Mouse (Mus musculus) stomach, embryonic 14.5 days (tissue): ENCODE results near the gene Ermp1. TPM values are rescaled to one million over a fixed set of nuclear protein-coding genes. Genes with fewer than 3 reads are reported as not detected.

Experiments used
- ATAC-seq: fragments of 200-750 bp; cut with Nextera tagmentation; 2 replicates; pipeline ENCODE4 v1.8.0; 2017; ENCODE audit warnings: low read depth, moderate TSS enrichment; ENCODE audit not compliant: insufficient number of reproducible peaks, insufficient read depth, low FRiP score
- H3K27ac ChIP-seq: fragments of 300-500 bp; sonication (generic); 2 replicates; pipeline ENCODE4 v1.5.1; 2014; ENCODE audit warnings: mild to moderate bottlenecking, low read length, moderate library complexity, mixed read lengths
- H3K27me3 ChIP-seq: fragments of 300-500 bp; sonication (generic); 2 replicates; pipeline ENCODE4 v1.6.1; 2014; ENCODE audit warnings: low read length, control low read depth, mixed read lengths; ENCODE audit not compliant: control insufficient read depth, insufficient read depth
- H3K36me3 ChIP-seq: fragments of 300-500 bp; sonication (generic); 2 replicates; pipeline ENCODE4 v1.6.1; 2014; ENCODE audit warnings: mild to moderate bottlenecking, control low read depth, low read length, moderate library complexity, mixed read lengths; ENCODE audit not compliant: control insufficient read depth, insufficient read depth
- H3K4me1 ChIP-seq: fragments of 300-500 bp; sonication (generic); 2 replicates; pipeline ENCODE4 v1.6.1; 2014; ENCODE audit warnings: low read length, control low read depth, mixed read lengths; ENCODE audit not compliant: control insufficient read depth, insufficient read depth
- H3K4me2 ChIP-seq: fragments of 300-500 bp; sonication (generic); replicated peaks from 2 replicates; pipeline ENCODE4 v1.6.1; 2014; ENCODE audit warnings: low read depth, low read length, control low read depth
- H3K4me3 ChIP-seq: fragments of 300-500 bp; sonication (generic); 2 replicates; pipeline ENCODE4 v1.5.1; 2014; ENCODE audit warnings: low read depth, low read length, control low read depth
- H3K9ac ChIP-seq: fragments of 300-500 bp; sonication (generic); replicated peaks from 2 replicates; pipeline ENCODE4 v1.6.1; 2014; ENCODE audit warnings: low read depth, mild to moderate bottlenecking, control low read depth, low read length, moderate library complexity, mixed read lengths
- H3K9me3 ChIP-seq: fragments of 300-500 bp; sonication (generic); 2 replicates; pipeline ENCODE4 v1.6.1; 2016; ENCODE audit warnings: low read depth, low read length, control low read depth; ENCODE audit not compliant: control insufficient read depth
- WGBS: fragments of 180-500 bp; shearing (Covaris S2); extraction: QIAGEN DNeasy Blood & Tissue Kit; methylation state at CpG from one replicate; pipeline ENCODE4 v1.1.7; 2014; 5-methylcytosine and 5-hydroxymethylcytosine counted together
- polyA plus RNA-seq: library from polyadenylated mRNA; unstranded; fragments of >200 nt; fragmentation: Nextera tagmentation; extraction: Ambion mirVana; gene quantifications from 2 replicates; pipeline ENCODE4 v1.2.1, GENCODE M21; 2014

Gene Ermp1
- polyA plus RNA-seq, 1 experiment from 2014 or later = 11.6 TPM

DNA sequence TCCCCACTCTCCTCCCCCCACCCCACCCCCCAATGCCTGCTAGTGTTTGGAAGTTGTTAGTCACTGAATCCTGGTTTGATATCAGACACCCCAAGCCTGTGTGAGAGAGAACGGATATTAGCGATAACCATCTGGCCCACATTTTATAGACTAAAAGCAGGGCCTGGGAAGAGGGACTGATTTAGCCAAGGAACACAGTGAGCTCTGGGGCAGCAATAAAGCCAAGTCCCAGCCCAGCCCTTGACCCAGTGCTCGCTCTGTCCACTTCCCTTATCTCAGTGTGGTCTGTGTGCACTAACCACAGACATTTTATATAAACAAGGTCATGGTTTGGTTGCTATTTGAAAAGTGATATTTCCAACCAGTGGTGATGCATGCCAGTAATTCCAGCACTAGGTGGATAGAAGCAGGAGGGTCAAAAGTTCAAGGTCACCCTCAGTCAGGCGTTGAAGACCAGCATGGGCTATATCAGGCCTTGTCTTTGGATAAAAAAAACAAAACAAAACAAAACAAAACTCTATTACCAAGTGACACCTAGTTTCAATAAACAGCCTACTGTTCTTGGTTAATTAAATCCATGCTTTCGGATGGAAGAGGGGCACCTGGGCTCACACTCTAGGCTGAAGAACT, 18.9 kb upstream of the Ermp1 start:
- no peak overlapping the region for H3K9ac ChIP-seq
- no peak overlapping the region for H3K4me3 ChIP-seq
- ATAC-seq = no peak
- WGBS = 54% methylated on average over 5 of the region's 5 CpGs
- no peaks in the 10 kb centered on the region for H3K9me3 ChIP-seq
- no peaks in the 10 kb centered on the region for H3K27me3 ChIP-seq
- H3K4me2 ChIP-seq = no peak overlapping the region
- H3K27ac ChIP-seq = no peak overlapping the region
- H3K4me1 ChIP-seq = no peaks in the 10 kb centered on the region
- no peaks in the 10 kb centered on the region for H3K36me3 ChIP-seq

DNA sequence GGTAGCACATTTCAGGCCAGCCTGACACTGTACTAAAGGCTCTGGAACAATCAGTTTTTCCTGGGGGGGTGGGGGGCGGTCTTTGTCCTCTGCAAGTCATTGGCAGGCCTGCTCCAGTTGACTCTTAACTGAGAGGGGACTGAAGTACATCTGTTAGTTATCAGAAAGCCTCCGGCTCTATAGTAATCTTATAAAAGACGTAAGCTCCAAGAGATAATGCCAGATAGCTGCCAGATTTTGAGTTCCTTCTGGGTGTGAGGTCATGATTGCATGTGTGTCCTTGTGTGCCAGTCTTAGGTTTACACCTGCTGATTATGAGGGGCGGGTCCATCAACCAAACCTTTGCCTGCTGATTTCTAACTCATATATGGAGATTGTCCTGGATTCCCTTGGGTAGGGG, 17.9 kb upstream of the Ermp1 start:
- Histone ChIP-seq H3K9ac (no peak overlapping the region), H3K36me3 (no peaks in the 10 kb centered on the region), H3K4me2 (no peak overlapping the region), H3K27ac (no peak overlapping the region), H3K4me3 (no peak overlapping the region), H3K27me3 (no peaks in the 10 kb centered on the region), H3K4me1 (no peaks in the 10 kb centered on the region), H3K9me3 (no peaks in the 10 kb centered on the region)
- WGBS = 83% methylated on average over 4 of the region's 4 CpGs
- no peak for ATAC-seq

DNA sequence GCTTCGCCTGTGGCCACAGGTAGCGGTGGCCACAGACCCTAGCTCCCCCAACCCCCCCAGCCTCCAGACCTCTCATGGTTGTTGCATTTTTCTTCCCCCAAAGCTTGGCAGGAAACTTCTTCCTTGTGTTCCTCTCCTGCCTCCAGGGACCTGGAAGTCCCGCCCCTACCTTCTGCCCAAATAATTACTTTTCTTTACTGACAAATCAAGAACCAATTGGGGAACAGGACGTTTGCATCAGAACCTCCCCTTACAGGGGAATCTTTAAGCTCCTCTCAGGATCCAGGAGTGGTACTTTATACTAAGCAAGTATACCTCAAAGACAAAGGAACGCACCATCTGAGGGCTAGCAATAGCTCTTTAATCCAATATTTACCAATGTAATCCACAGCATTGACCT, 16.7 kb upstream of the Ermp1 start:
- WGBS = 76% methylated on average over 5 of the region's 5 CpGs
- no peak overlapping the region for H3K4me2 ChIP-seq
- no peak overlapping the region for H3K27ac ChIP-seq
- no peaks in the 10 kb centered on the region for H3K4me1 ChIP-seq
- no peaks in the 10 kb centered on the region for H3K27me3 ChIP-seq
- no peak overlapping the region for H3K9ac ChIP-seq
- H3K4me3 ChIP-seq = no peak overlapping the region
- H3K36me3 ChIP-seq = no peaks in the 10 kb centered on the region
- ATAC-seq = no peak
- no peaks in the 10 kb centered on the region for H3K9me3 ChIP-seq

DNA sequence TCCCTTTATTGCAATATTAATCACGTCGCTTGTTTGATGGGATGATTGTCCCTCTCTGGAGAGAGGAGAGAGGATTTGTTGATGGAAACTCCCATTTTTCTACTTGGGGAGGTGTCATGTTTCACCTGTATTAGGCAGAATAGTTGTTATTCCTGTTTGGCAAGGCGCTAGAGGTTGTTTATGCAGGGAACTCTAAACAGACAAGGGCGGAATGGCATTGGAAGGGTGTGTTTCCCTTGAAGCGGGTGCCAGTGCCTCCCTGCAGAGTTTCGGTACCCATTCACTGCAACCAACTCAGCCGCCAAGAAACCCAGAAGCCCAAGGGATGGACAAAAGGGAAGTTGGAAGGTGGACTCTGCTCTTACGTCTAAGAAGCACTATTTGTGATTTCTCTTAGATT, 15.6 kb upstream of the Ermp1 start:
- H3K4me3 ChIP-seq = no peak overlapping the region
- H3K27me3 ChIP-seq = no peaks in the 10 kb centered on the region
- no peak for ATAC-seq
- H3K36me3 ChIP-seq = no peaks in the 10 kb centered on the region
- H3K27ac ChIP-seq = no peak overlapping the region
- H3K9ac ChIP-seq = no peak overlapping the region
- no peak overlapping the region for H3K4me2 ChIP-seq
- H3K4me1 ChIP-seq = no peaks in the 10 kb centered on the region
- no peaks in the 10 kb centered on the region for H3K9me3 ChIP-seq
- 52% methylated on average over 8 of the region's 8 CpGs for WGBS

DNA sequence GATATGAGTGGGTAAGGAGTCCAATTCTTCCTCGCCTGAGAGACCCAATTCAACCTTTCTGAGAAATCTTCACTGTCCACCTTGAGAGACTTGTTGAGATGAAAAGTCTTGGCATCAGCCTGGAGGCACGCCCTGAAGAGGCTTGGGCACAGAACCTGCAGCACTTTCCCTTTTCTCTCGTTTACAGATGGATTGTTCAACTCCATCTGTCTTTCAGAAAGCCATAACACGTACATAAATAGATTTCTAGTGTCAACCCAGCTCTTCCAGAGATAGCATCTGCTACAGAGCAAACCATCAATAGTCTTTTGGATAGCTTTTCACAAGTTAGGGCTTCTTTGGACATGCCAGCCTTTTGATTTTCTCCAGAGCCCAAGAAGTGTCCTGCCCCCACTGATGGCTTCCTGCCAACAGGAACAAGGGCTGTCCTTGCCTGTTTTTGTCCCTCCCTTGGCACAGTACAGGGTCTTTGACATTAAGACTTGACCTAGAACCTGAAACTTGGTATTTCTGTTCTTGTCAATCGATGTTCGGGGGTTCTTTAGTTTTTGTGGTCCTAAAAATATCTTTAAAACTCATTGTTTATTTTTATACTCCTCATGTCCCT, 13.9 kb upstream of the Ermp1 start:
- no peaks in the 10 kb centered on the region for H3K27me3 ChIP-seq
- H3K27ac ChIP-seq = no peak overlapping the region
- no peak for ATAC-seq

DNA sequence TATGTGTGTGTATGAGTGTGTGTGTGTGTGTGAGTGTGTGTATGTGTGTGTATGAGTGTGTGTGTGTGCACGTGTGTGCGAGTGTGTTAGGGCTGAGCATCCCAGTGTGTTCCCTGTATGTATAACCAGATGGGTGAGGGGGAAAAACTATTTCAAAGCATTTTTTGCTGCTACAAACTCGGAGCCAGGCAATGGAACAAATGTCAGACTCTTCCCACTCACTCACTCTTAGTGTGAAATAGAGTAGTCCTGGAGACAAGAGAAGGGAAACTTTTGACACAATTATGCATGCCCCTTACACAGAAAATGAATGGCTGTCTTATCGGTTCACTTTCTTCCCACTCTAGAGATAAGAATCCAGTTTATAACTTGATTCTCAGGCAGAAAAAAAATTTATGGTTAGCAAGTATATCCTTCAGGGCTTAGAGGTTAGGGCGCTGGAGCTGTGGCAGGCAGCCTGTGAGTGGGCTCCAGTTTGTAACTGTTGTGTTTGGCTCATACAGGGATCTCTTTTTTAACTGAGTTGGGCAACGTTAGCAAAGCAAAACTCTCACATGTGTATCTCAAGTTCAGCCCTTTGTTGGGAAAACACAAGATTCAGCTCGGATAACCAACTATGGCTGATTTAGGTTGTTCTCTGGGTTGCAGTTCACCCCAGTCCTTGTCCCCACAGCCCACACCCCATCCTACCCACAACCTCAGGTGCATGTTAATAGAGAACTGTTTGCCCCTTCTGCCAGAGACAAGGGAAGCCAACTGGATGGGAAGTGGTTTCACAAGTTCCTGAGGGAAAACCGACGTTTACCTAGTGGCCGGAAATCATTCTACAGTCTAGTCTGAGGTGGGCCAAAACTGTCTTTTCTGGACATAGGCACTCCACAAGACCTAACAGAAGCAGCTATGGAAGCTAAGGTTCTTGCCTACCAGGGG, 12.9 kb upstream of the Ermp1 start:
- Histone ChIP-seq H3K27me3 (no peaks in the 10 kb centered on the region), H3K4me3 (no peak overlapping the region), H3K4me2 (no peak overlapping the region), H3K27ac (no peak overlapping the region), H3K36me3 (no peaks in the 10 kb centered on the region), H3K9ac (no peak overlapping the region), H3K4me1 (no peaks in the 10 kb centered on the region), H3K9me3 (no peaks in the 10 kb centered on the region)
- ATAC-seq = no peak
- 78% methylated on average over 10 of the region's 10 CpGs for WGBS

More for the DNA sequence above, 13.9 kb upstream of the Ermp1 start:
- Histone ChIP-seq H3K4me2 (no peak overlapping the region), H3K9ac (no peak overlapping the region), H3K4me1 (no peaks in the 10 kb centered on the region), H3K4me3 (no peak overlapping the region), H3K9me3 (no peaks in the 10 kb centered on the region), H3K36me3 (no peaks in the 10 kb centered on the region)
- WGBS = 69% methylated on average over 6 of the region's 6 CpGs

DNA sequence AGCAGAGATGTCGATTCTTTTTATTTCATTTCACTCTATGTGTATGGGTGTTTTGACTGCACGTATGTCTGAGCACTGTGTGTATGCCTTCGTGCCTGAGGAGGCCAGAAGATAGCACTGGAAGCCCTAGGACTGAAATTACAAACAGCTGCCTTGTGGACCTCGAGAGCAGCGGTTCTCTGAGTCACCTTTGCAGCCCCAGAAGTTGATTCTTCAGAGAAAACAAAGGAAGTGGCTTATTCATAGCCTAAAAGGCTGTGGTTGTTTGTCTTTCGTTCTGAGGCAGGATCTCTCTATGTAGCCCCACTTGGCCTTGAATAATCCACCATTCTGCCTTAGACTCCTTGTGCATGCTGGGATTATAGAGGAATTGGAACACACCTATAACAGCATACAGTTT, 11.5 kb upstream of the Ermp1 start:
- ATAC-seq = no peak
- Histone ChIP-seq H3K27ac (no peak overlapping the region), H3K36me3 (no peaks in the 10 kb centered on the region), H3K4me3 (no peak overlapping the region), H3K27me3 (no peaks in the 10 kb centered on the region), H3K4me1 (no peaks in the 10 kb centered on the region), H3K4me2 (no peak overlapping the region), H3K9ac (no peak overlapping the region), H3K9me3 (no peaks in the 10 kb centered on the region)
- 60% methylated on average over 6 of the region's 6 CpGs for WGBS

DNA sequence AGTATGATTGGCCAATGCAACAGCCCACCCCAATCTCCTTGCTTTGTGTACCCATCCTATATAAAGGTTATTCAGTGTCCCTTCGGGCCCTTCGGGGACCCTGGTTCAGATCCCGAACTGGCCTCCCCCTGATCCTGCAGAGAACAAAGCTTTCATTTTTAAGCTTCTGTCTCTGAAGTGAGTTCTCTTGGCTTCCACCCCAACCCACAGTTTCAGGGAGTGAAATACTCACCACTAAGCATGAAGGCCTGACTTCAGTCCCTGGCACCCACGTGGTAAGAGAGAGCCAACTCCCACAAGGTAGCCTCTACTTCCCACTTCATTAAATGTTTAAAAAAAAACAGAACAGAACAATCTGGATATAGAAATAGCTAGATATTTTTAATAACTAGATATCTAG, 10.6 kb upstream of the Ermp1 start:
- no peak overlapping the region for H3K4me2 ChIP-seq
- H3K9me3 ChIP-seq = no peaks in the 10 kb centered on the region
- H3K4me3 ChIP-seq = no peak overlapping the region
- 87% methylated on average over 4 of the region's 4 CpGs for WGBS
- no peaks in the 10 kb centered on the region for H3K27me3 ChIP-seq
- H3K4me1 ChIP-seq = no peaks in the 10 kb centered on the region
- H3K9ac ChIP-seq = no peak overlapping the region
- H3K36me3 ChIP-seq = no peaks in the 10 kb centered on the region
- no peak for ATAC-seq
- H3K27ac ChIP-seq = no peak overlapping the region
